Mouse (Mus musculus) lung, embryonic 14.5 days (tissue): ENCODE measurements around the gene Abca14. TPM values are rescaled to one million over a fixed set of nuclear protein-coding genes. Genes with fewer than 3 reads are reported as not detected.
A peak's percentile ranks its signal among the peaks of the same experiment; 100 is the strongest.

Experiments used
- ATAC-seq: fragments of 200-750 bp; cut with Nextera tagmentation; 2 replicates; pipeline ENCODE4 v1.8.0; 2017; ENCODE audit warnings: mild to moderate bottlenecking, moderate TSS enrichment, moderate library complexity; ENCODE audit not compliant: insufficient read depth
- DNase-seq: peaks from one replicate; pipeline ENCODE4 v3.0.0-alpha.2; 2015
- H3K27ac ChIP-seq: fragments of 300-500 bp; sonication (generic); 2 replicates; pipeline ENCODE4 v1.5.1; 2014; ENCODE audit warnings: low read depth, mild to moderate bottlenecking, moderate library complexity
- H3K27me3 ChIP-seq: fragments of 300-500 bp; sonication (generic); 2 replicates; pipeline ENCODE4 v1.6.1; 2014; ENCODE audit warnings: low read length, control low read depth; ENCODE audit not compliant: insufficient read depth
- H3K36me3 ChIP-seq: fragments of 300-500 bp; sonication (generic); 2 replicates; pipeline ENCODE4 v1.6.1; 2014; ENCODE audit warnings: control low read depth; ENCODE audit not compliant: insufficient read depth
- H3K4me1 ChIP-seq: fragments of 300-500 bp; sonication (generic); 2 replicates; pipeline ENCODE4 v1.6.1; 2014; ENCODE audit warnings: antibody characterized with exemption, control low read depth; ENCODE audit not compliant: insufficient read depth
- H3K4me2 ChIP-seq: fragments of 300-500 bp; sonication (generic); 2 replicates; pipeline ENCODE4 v1.6.1; 2014; ENCODE audit warnings: mild to moderate bottlenecking
- H3K4me3 ChIP-seq: fragments of 300-500 bp; sonication (generic); 2 replicates; pipeline ENCODE4 v1.5.1; 2014; ENCODE audit warnings: low read depth, low read length
- H3K9ac ChIP-seq: fragments of 300-500 bp; sonication (generic); 2 replicates; pipeline ENCODE4 v1.6.1; 2014
- H3K9me3 ChIP-seq: fragments of 300-500 bp; sonication (generic); 2 replicates; pipeline ENCODE4 v1.6.1; 2016; ENCODE audit warnings: low read depth, low read length, control low read depth
- CTCF ChIP-seq: IDR thresholded peaks from 2 replicates; pipeline ENCODE4 v1.5.1; 2016; ENCODE audit warnings: antibody characterized with exemption, low read depth
- WGBS: fragments of 180-500 bp; shearing (Covaris S2); extraction: QIAGEN DNeasy Blood & Tissue Kit; methylation state at CpG from one replicate; pipeline ENCODE4 v1.1.7; 2014; 5-methylcytosine and 5-hydroxymethylcytosine counted together
- polyA plus RNA-seq: library from polyadenylated mRNA; unstranded; fragments of >200 nt; fragmentation: Nextera tagmentation; extraction: Ambion mirVana; gene quantifications from 2 replicates; pipeline ENCODE4 v1.2.1, GENCODE M21; 2014

Gene Abca14
- polyA plus RNA-seq, 1 experiment from 2014 or later = 0.20 TPM

GRCm38 (mm10) chr7:120205989-120206388 lies 2.2 kb downstream of the Abca14 start:
- H3K4me2 ChIP-seq = no peak overlapping the region
- no peak overlapping the region for H3K4me3 ChIP-seq
- WGBS = 35% methylated on average over 9 of the region's 9 CpGs
- no peaks in the 10 kb centered on the region for H3K4me1 ChIP-seq
- no peak overlapping the region for H3K9ac ChIP-seq
- no peaks in the 10 kb centered on the region for H3K36me3 ChIP-seq
- H3K27me3 ChIP-seq = peaks cover 12% of the 10 kb centered on the region
- no peak overlapping the region for H3K27ac ChIP-seq
- peak; percentile 59 for DNase-seq
- H3K9me3 ChIP-seq = no peaks in the 10 kb centered on the region
- no peak for TF ChIP-seq CTCF
- peak; percentile 30; the same call in 1 of the 2 replicates for ATAC-seq

DNA sequence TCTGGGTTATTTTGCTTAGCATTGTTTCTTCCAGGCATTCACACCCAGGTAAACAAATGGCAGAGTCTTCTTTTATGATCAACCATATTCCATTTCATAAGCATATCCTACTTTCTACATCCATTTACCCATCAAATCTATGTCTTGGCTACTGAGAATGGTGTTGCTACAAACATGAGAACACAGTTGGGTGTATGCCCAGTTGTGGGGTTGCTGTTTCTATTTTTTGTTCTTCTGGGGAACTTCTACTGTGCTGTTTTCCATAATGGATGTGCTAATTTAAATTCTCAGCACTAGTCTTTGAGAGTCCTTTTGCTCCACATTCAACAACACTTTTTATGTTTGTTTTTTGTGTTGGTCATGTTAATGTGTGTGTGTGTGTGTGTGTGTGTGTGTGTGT lies 24.8 kb downstream of the Abca14 start:
- Histone ChIP-seq H3K27me3 (no peaks in the 10 kb centered on the region), H3K4me1 (no peaks in the 10 kb centered on the region), H3K4me2 (no peak overlapping the region), H3K9me3 (no peaks in the 10 kb centered on the region), H3K4me3 (no peak overlapping the region), H3K27ac (no peak overlapping the region), H3K9ac (no peak overlapping the region), H3K36me3 (no peaks in the 10 kb centered on the region)
- no peak for DNase-seq
- TF ChIP-seq CTCF = no peak
- no peak for ATAC-seq

- DNase-seq (peak; percentile 15), ATAC-seq (no peak)
- H3K9ac ChIP-seq = no peak overlapping the region
- no peak overlapping the region for H3K4me2 ChIP-seq
- no peaks in the 10 kb centered on the region for H3K27me3 ChIP-seq
- no peaks in the 10 kb centered on the region for H3K9me3 ChIP-seq
- H3K4me1 ChIP-seq = no peaks in the 10 kb centered on the region
- no peak overlapping the region for H3K27ac ChIP-seq
- H3K36me3 ChIP-seq = no peaks in the 10 kb centered on the region
- no peak overlapping the region for H3K4me3 ChIP-seq
- peak; percentile 60 for TF ChIP-seq CTCF
Observed at GRCm38 (mm10) chr7:120241092-120241491, 37.3 kb downstream of the Abca14 start.

DNA sequence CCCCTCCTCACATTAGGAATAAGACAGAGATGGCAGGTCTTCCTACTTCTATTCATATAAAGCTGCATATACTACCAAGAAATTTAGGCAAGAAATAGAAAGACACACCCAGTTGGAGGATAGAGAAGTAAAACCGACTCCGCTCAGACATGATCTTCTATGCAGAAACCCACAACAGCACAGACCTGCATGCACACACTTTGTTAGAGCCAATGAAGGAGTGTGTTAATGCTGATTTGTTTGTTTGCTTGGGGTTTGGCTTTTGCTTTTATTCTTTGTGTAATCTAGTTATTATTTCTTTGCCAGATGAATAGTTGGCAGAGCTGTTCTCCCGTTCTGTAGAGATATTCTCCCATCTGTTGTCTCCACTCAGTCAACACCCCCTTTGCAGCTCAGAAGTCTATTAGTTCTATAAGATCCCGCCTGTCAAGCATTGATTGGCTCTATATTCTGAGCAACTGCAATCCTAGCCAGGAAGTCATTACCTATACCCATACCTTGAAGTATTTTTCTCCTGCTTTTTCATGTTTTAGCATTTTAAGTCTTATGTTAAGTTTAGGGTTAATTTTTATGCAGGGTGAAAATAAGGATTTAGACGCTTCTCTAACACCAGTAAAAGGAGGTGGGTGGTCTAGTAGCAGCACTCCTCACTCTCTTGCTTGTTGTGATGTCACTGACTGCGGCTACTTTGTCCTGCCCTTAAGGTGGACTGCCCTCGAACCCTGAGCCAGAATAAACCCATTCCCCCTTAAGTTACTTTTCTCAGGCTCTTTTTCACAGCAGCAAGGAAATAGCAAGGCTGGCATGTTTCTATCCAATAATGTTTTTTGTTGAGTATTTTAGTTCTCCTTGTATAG lies 67.6 kb downstream of the Abca14 start:
- no peak overlapping the region for H3K4me2 ChIP-seq
- ATAC-seq = no peak

GRCm38 (mm10) chr7:120272110-120272509 lies 68.3 kb downstream of the Abca14 start:
- no peak for TF ChIP-seq CTCF
- ATAC-seq (no peak), DNase-seq (peak; percentile 1)

More for the DNA sequence above, 67.6 kb downstream of the Abca14 start:
- H3K4me3 ChIP-seq = no peak overlapping the region
- no peak for DNase-seq
- H3K4me1 ChIP-seq = no peaks in the 10 kb centered on the region
- no peak overlapping the region for H3K9ac ChIP-seq
- TF ChIP-seq CTCF = no peak
- no peaks in the 10 kb centered on the region for H3K9me3 ChIP-seq
- no peaks in the 10 kb centered on the region for H3K36me3 ChIP-seq
- H3K27me3 ChIP-seq = no peaks in the 10 kb centered on the region
- WGBS = 71% methylated on average over 7 of the region's 7 CpGs
- no peak overlapping the region for H3K27ac ChIP-seq

GRCm38 (mm10) chr7:120285286-120285685 lies 81.5 kb downstream of the Abca14 start:
- Histone ChIP-seq H3K4me3 (no peak overlapping the region), H3K4me2 (no peak overlapping the region), H3K9ac (no peak overlapping the region), H3K4me1 (no peaks in the 10 kb centered on the region), H3K27ac (no peak overlapping the region), H3K27me3 (no peaks in the 10 kb centered on the region), H3K9me3 (no peaks in the 10 kb centered on the region), H3K36me3 (no peaks in the 10 kb centered on the region)
- DNase-seq = no peak
- no peak for TF ChIP-seq CTCF
- ATAC-seq = no peak
- WGBS = 60% methylated on average over 3 of the region's 3 CpGs

More at GRCm38 (mm10) chr7:120272110-120272509, 68.3 kb downstream of the Abca14 start:
- no peaks in the 10 kb centered on the region for H3K9me3 ChIP-seq
- H3K4me3 ChIP-seq = no peak overlapping the region
- no peaks in the 10 kb centered on the region for H3K36me3 ChIP-seq
- H3K27me3 ChIP-seq = no peaks in the 10 kb centered on the region
- no peak overlapping the region for H3K4me2 ChIP-seq
- no peak overlapping the region for H3K27ac ChIP-seq
- 77% methylated on average over 7 of the region's 7 CpGs for WGBS
- no peak overlapping the region for H3K9ac ChIP-seq
- no peaks in the 10 kb centered on the region for H3K4me1 ChIP-seq

DNA sequence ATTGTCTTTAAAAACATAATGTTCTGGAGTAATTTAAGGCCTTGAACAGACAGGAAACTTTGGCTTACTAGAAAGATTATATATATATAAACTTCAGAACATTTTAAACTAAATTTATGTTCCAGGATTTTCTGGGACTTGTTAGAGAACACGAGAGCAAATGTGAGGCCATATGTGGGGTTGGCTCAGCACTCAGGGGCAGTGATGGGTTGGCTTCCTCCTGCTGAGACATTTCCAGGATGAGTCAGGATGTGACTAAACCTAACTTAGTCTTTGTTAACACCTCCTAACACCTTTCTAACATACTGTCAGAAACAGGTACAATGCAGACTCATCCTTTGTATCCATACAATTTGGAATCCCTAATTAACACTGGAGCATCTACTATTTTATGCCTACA lies 112.3 kb downstream of the Abca14 start:
- Histone ChIP-seq H3K9me3 (no peaks in the 10 kb centered on the region), H3K27me3 (no peaks in the 10 kb centered on the region), H3K4me3 (no peak overlapping the region), H3K4me1 (no peaks in the 10 kb centered on the region), H3K4me2 (no peak overlapping the region), H3K9ac (no peak overlapping the region), H3K27ac (no peak overlapping the region), H3K36me3 (no peaks in the 10 kb centered on the region)
- TF ChIP-seq CTCF = no peak
- DNase-seq = no peak
- 61% methylated on average over 1 of the region's 1 CpGs for WGBS
- ATAC-seq = no peak
